Mouse (Mus musculus): ENCODE results near the gene Nfya. TPM values are rescaled to one million over a fixed set of nuclear protein-coding genes. Genes with fewer than 3 reads are reported as not detected.
A peak's percentile ranks its signal among the peaks of the same experiment; 100 is the strongest.

The Nfya gene
- polyA plus RNA-seq, 1 experiment, result not detected

GRCm38 (mm10) chr17:48407910-48408525 is 1.7 kb downstream of the Nfya start:
- no peak for TF ChIP-seq POLR2A (IDR thresholded peaks at IDR 0.05; ENCODE audit: insufficient read depth, low read depth, low read length)
- TF ChIP-seq CTCF (IDR thresholded peaks at IDR 0.05; ENCODE audit: insufficient read depth, low read depth, low read length), result no peak
- 7% methylated on average over 8 of the region's 8 CpGs for WGBS
- Histone ChIP-seq H3K4me1 (ENCODE audit: control insufficient read depth, insufficient read depth, low read length) (no peaks in the 10 kb centered on the region), H3K27ac (ENCODE audit: insufficient read depth, low read depth, low read length) (peak overlapping the region; percentile 89), H3K4me3 (ENCODE audit: insufficient read depth, low read depth, low read length) (peak overlapping the region; percentile 74)

- 91% methylated on average over 4 of the region's 4 CpGs for WGBS
- H3K4me3 ChIP-seq (ENCODE audit: insufficient read depth, low read depth, low read length), result no peak overlapping the region
- H3K4me1 ChIP-seq (ENCODE audit: control insufficient read depth, insufficient read depth, low read length), result no peaks in the 10 kb centered on the region
Measured at GRCm38 (mm10) chr17:48407154-48407553, 2.6 kb downstream of the Nfya start.

GRCm38 (mm10) chr17:48404706-48405105 is 5.0 kb downstream of the Nfya start:
- 82% methylated on average over 1 of the region's 1 CpGs for WGBS
- H3K27ac ChIP-seq (ENCODE audit: insufficient read depth, low read depth, low read length), result no peak overlapping the region
- no peak overlapping the region for H3K4me3 ChIP-seq (ENCODE audit: insufficient read depth, low read depth, low read length)
- H3K4me1 ChIP-seq (ENCODE audit: control insufficient read depth, insufficient read depth, low read length), result no peaks in the 10 kb centered on the region
- TF ChIP-seq CTCF (IDR thresholded peaks at IDR 0.05; ENCODE audit: insufficient read depth, low read depth, low read length) (no peak), POLR2A (IDR thresholded peaks at IDR 0.05; ENCODE audit: insufficient read depth, low read depth, low read length) (no peak)

More at GRCm38 (mm10) chr17:48407154-48407553, 2.6 kb downstream of the Nfya start:
- H3K27ac ChIP-seq (ENCODE audit: insufficient read depth, low read depth, low read length), result no peak overlapping the region
- TF ChIP-seq CTCF (IDR thresholded peaks at IDR 0.05; ENCODE audit: insufficient read depth, low read depth, low read length), result no peak
- TF ChIP-seq POLR2A (IDR thresholded peaks at IDR 0.05; ENCODE audit: insufficient read depth, low read depth, low read length), result no peak

- Histone ChIP-seq H3K27ac (ENCODE audit: insufficient read depth, low read depth, low read length) (no peak overlapping the region), H3K4me3 (ENCODE audit: insufficient read depth, low read depth, low read length) (no peak overlapping the region), H3K4me1 (ENCODE audit: control insufficient read depth, insufficient read depth, low read length) (no peaks in the 10 kb centered on the region)
- 96% methylated on average over 2 of the region's 2 CpGs for WGBS
- TF ChIP-seq CTCF (IDR thresholded peaks at IDR 0.05; ENCODE audit: insufficient read depth, low read depth, low read length) (no peak), POLR2A (IDR thresholded peaks at IDR 0.05; ENCODE audit: insufficient read depth, low read depth, low read length) (no peak)
Measured at GRCm38 (mm10) chr17:48403848-48404247, 5.9 kb downstream of the Nfya start.

GRCm38 (mm10) chr17:48402751-48403150 is 7.0 kb downstream of the Nfya start:
- H3K4me3 ChIP-seq (ENCODE audit: insufficient read depth, low read depth, low read length), result no peak overlapping the region
- H3K4me1 ChIP-seq (ENCODE audit: control insufficient read depth, insufficient read depth, low read length), result no peaks in the 10 kb centered on the region
- H3K27ac ChIP-seq (ENCODE audit: insufficient read depth, low read depth, low read length), result no peak overlapping the region
- 95% methylated on average over 3 of the region's 3 CpGs for WGBS
- TF ChIP-seq POLR2A (IDR thresholded peaks at IDR 0.05; ENCODE audit: insufficient read depth, low read depth, low read length) (no peak), CTCF (IDR thresholded peaks at IDR 0.05; ENCODE audit: insufficient read depth, low read depth, low read length) (no peak)

- Histone ChIP-seq H3K27ac (ENCODE audit: insufficient read depth, low read depth, low read length) (no peak overlapping the region), H3K4me3 (ENCODE audit: insufficient read depth, low read depth, low read length) (no peak overlapping the region), H3K4me1 (ENCODE audit: control insufficient read depth, insufficient read depth, low read length) (no peaks in the 10 kb centered on the region)
- 86% methylated on average over 4 of the region's 4 CpGs for WGBS
- no peak for TF ChIP-seq CTCF (IDR thresholded peaks at IDR 0.05; ENCODE audit: insufficient read depth, low read depth, low read length)
Measured at GRCm38 (mm10) chr17:48401710-48402109, 8.0 kb downstream of the Nfya start.

- H3K27ac ChIP-seq (ENCODE audit: insufficient read depth, low read depth, low read length), result no peak overlapping the region
- no peak overlapping the region for H3K4me3 ChIP-seq (ENCODE audit: insufficient read depth, low read depth, low read length)
- no peak for TF ChIP-seq CTCF (IDR thresholded peaks at IDR 0.05; ENCODE audit: insufficient read depth, low read depth, low read length)
- TF ChIP-seq POLR2A (IDR thresholded peaks at IDR 0.05; ENCODE audit: insufficient read depth, low read depth, low read length), result no peak
- 0 out of 2 replicates have a peak, but pooled peaks cover 2% of the 10 kb centered on the region for H3K4me1 ChIP-seq (ENCODE audit: control insufficient read depth, insufficient read depth, low read length)
- WGBS, result 80% methylated on average over 3 of the region's 3 CpGs
Measured at GRCm38 (mm10) chr17:48392616-48393015, 17.1 kb downstream of the Nfya start.

- WGBS, result 84% methylated on average over 5 of the region's 5 CpGs
- TF ChIP-seq CTCF (IDR thresholded peaks at IDR 0.05; ENCODE audit: insufficient read depth, low read depth, low read length) (no peak), POLR2A (IDR thresholded peaks at IDR 0.05; ENCODE audit: insufficient read depth, low read depth, low read length) (no peak)
- Histone ChIP-seq H3K27ac (ENCODE audit: insufficient read depth, low read depth, low read length) (no peak overlapping the region), H3K4me1 (ENCODE audit: control insufficient read depth, insufficient read depth, low read length) (0 out of 2 replicates have a peak, but pooled peaks cover 2% of the 10 kb centered on the region), H3K4me3 (ENCODE audit: insufficient read depth, low read depth, low read length) (no peak overlapping the region)
Measured at GRCm38 (mm10) chr17:48391446-48391845, 18.3 kb downstream of the Nfya start.

GRCm38 (mm10) chr17:48389442-48389841 is 20.3 kb downstream of the Nfya start:
- WGBS, result 93% methylated on average over 5 of the region's 5 CpGs
- Histone ChIP-seq H3K4me3 (ENCODE audit: insufficient read depth, low read depth, low read length) (no peak overlapping the region), H3K27ac (ENCODE audit: insufficient read depth, low read depth, low read length) (no peak overlapping the region), H3K4me1 (ENCODE audit: control insufficient read depth, insufficient read depth, low read length) (0 out of 2 replicates have a peak, but pooled peaks cover 2% of the 10 kb centered on the region)
- TF ChIP-seq CTCF (IDR thresholded peaks at IDR 0.05; ENCODE audit: insufficient read depth, low read depth, low read length) (no peak), POLR2A (IDR thresholded peaks at IDR 0.05; ENCODE audit: insufficient read depth, low read depth, low read length) (no peak)

All from olfactory bulb, adult 2 months (tissue).